In genomic region chr3:119806123-119806522, GRCm38 (mm10) we compare ENCODE assay signal across 27 mouse cellular contexts. TPM values are rescaled to one million over a fixed set of nuclear protein-coding genes. Genes with fewer than 3 reads are reported as not detected.
DNase-seq lines count a peak whose midpoint lies in the region; ATAC-seq and TF ChIP-seq lines count a peak whose summit lies in the region.
"Had no signal": no experiment of that assay in that cellular context is flagged by ENCODE, and none has a peak within 500 bp of the region (broad histone marks: within the 10 kb centered on the region; RNA-seq: fewer than 3 reads in every experiment).

No protein-coding gene starts in this region.

- TF ChIP-seq RAD21 in MEL (IDR thresholded peaks at IDR 0.05; ENCODE audit: low read depth, low read length): no peak

- no peak overlapping the region for H3K27ac ChIP-seq in MEL (ENCODE audit: control insufficient read depth, low read depth, low read length)
- H3K27ac ChIP-seq in midbrain, embryonic 13.5 days: no peak overlapping the region
- H3K27ac ChIP-seq in kidney, embryonic 15.5 days: no peak overlapping the region
- H3K27ac ChIP-seq: forebrain, embryonic 10.5 days; forebrain, embryonic 13.5 days; heart, embryonic 15.5 days; hindbrain, embryonic 12.5 days; hindbrain, embryonic 15.5 days had no signal

- no peaks in the 10 kb centered on the region for H3K9me3 ChIP-seq in MEL (replicated peaks; ENCODE audit: insufficient read depth, low read length)
- no peaks in the 10 kb centered on the region for H3K9me3 ChIP-seq in midbrain, embryonic 13.5 days
- no peaks in the 10 kb centered on the region for H3K9me3 ChIP-seq in kidney, embryonic 15.5 days (replicated peaks)
- H3K9me3 ChIP-seq: forebrain, embryonic 10.5 days; forebrain, embryonic 13.5 days; heart, embryonic 12.5 days; heart, embryonic 15.5 days; hindbrain, embryonic 12.5 days; hindbrain, embryonic 15.5 days had no signal

- no peak overlapping the region for H3K9ac ChIP-seq in MEL (ENCODE audit: control insufficient read depth, low read depth, low read length, poor library complexity, severe bottlenecking)
- H3K9ac ChIP-seq in midbrain, embryonic 13.5 days (replicated peaks): no peak overlapping the region
- no peak overlapping the region for H3K9ac ChIP-seq in kidney, embryonic 15.5 days
- H3K9ac ChIP-seq: forebrain, embryonic 13.5 days; heart, embryonic 12.5 days; heart, embryonic 15.5 days; hindbrain, embryonic 12.5 days; hindbrain, embryonic 15.5 days had no signal

- H3K27me3 ChIP-seq in MEL (ENCODE audit: control insufficient read depth in 1 of 2, insufficient read depth in 2 of 2, low read length in 2 of 2): no peaks in the 10 kb centered on the region
- no peaks in the 10 kb centered on the region for H3K27me3 ChIP-seq in midbrain, embryonic 13.5 days
- H3K27me3 ChIP-seq in kidney, embryonic 15.5 days: no peaks in the 10 kb centered on the region
- H3K27me3 ChIP-seq: forebrain, embryonic 13.5 days; heart, embryonic 12.5 days; heart, embryonic 15.5 days; hindbrain, embryonic 12.5 days; hindbrain, embryonic 15.5 days had no signal

- peak; percentile 12 for DNase-seq in 416B (ENCODE audit: low read depth)
- DNase-seq in MEL (ENCODE audit: low read depth, low spot score): peak; percentile 55
- no peak for DNase-seq in layer of hippocampus, adult 18-20 months (ENCODE audit: low spot score in 2 of 2)
- DNase-seq in layer of hippocampus, postnatal 25 days (ENCODE audit: extremely low spot score in 1 of 2, low spot score in 1 of 2): no peak
- DNase-seq: adrenal gland, adult 2 months; adrenal gland, postnatal 14 days; cerebellum, adult 11 months; cerebellum, adult 2 months; cerebellum, adult 9-11 months; cerebellum, postnatal 25 days; gastrocnemius, postnatal 10 days; gastrocnemius, postnatal 36 days; heart, adult 11 months; heart, postnatal 10 days; heart, postnatal 4 days had no signal

- no peak overlapping the region for H3K4me2 ChIP-seq in midbrain, embryonic 13.5 days (replicated peaks)
- no peak overlapping the region for H3K4me2 ChIP-seq in kidney, embryonic 15.5 days
- H3K4me2 ChIP-seq: forebrain, embryonic 13.5 days; heart, embryonic 12.5 days; heart, embryonic 15.5 days; hindbrain, embryonic 12.5 days; hindbrain, embryonic 15.5 days had no signal

- no peaks in the 10 kb centered on the region for H3K36me3 ChIP-seq in MEL (ENCODE audit: control insufficient read depth in 1 of 2, insufficient read depth in 2 of 2, low read length in 2 of 2)
- H3K36me3 ChIP-seq in midbrain, embryonic 13.5 days: no peaks in the 10 kb centered on the region
- no peaks in the 10 kb centered on the region for H3K36me3 ChIP-seq in kidney, embryonic 15.5 days
- H3K36me3 ChIP-seq: forebrain, embryonic 10.5 days; heart, embryonic 12.5 days; heart, embryonic 15.5 days; hindbrain, embryonic 12.5 days; hindbrain, embryonic 15.5 days had no signal

- 75% methylated on average over 7 of the region's 7 CpGs for WGBS in midbrain, embryonic 13.5 days
- 71% methylated on average over 7 of the region's 7 CpGs for WGBS in kidney, embryonic 15.5 days

- no peaks in the 10 kb centered on the region for H3K4me1 ChIP-seq in MEL (ENCODE audit: control insufficient read depth in 1 of 2, insufficient read depth in 2 of 2, low read length in 2 of 2)
- H3K4me1 ChIP-seq in midbrain, embryonic 13.5 days (replicated peaks): no peaks in the 10 kb centered on the region
- H3K4me1 ChIP-seq in kidney, embryonic 15.5 days: no peaks in the 10 kb centered on the region
- H3K4me1 ChIP-seq: forebrain, embryonic 13.5 days; heart, embryonic 12.5 days; heart, embryonic 15.5 days; hindbrain, embryonic 12.5 days; hindbrain, embryonic 15.5 days had no signal

- TF ChIP-seq EP300 in MEL (IDR thresholded peaks at IDR 0.05; ENCODE audit: low read depth in 1 of 2, low read length in 2 of 2): no peak

- H3K79me2 ChIP-seq in MEL (ENCODE audit: control insufficient read depth, insufficient read depth, low read length, poor library complexity): no peaks in the 10 kb centered on the region

- ATAC-seq in granulocyte monocyte progenitor cell, adult 5-6 weeks (replicated peaks; ENCODE audit: poor library complexity, severe bottlenecking): peak; percentile 92
- ATAC-seq in megakaryocyte progenitor cell, adult 5-6 weeks (replicated peaks; ENCODE audit: poor library complexity): peak; percentile 92
- ATAC-seq in midbrain, embryonic 13.5 days: no peak
- ATAC-seq in kidney, embryonic 15.5 days (replicated peaks; ENCODE audit: low FRiP score): no peak
- ATAC-seq: CD4-positive, CD25-positive, alpha-beta regulatory T cell, adult 4 months; forebrain, embryonic 13.5 days; forebrain, embryonic 16.5 days had no signal

- TF ChIP-seq CTCF in MEL (IDR thresholded peaks at IDR 0.05 in 2 of 3, conservative IDR thresholded peaks at IDR 0.05 in 1 of 3; ENCODE audit: control insufficient read depth in 1 of 3, insufficient read depth in 1 of 3, low read depth in 2 of 3, low read length in 3 of 3, poor library complexity in 1 of 3, severe bottlenecking in 1 of 3): no peak

- no peak for TF ChIP-seq POLR2A in MEL (IDR thresholded peaks at IDR 0.05; ENCODE audit: control insufficient read depth in 1 of 2, insufficient read depth in 1 of 2, low read depth in 1 of 2, low read length in 2 of 2, poor library complexity in 1 of 2)

- no peak overlapping the region for H3K4me3 ChIP-seq in MEL (ENCODE audit: control insufficient read depth in 1 of 2, insufficient read depth in 1 of 2, low read depth in 2 of 2, low read length in 2 of 2)
- no peak overlapping the region for H3K4me3 ChIP-seq in midbrain, embryonic 13.5 days (replicated peaks)
- H3K4me3 ChIP-seq in kidney, embryonic 15.5 days (replicated peaks): no peak overlapping the region
- H3K4me3 ChIP-seq: forebrain, embryonic 10.5 days; forebrain, embryonic 13.5 days; heart, embryonic 12.5 days; heart, embryonic 15.5 days; hindbrain, embryonic 12.5 days; hindbrain, embryonic 15.5 days had no signal

TF ChIP-seq in MEL, 35 proteins besides CTCF, POLR2A, EP300 and RAD21:
- TF ChIP-seq SMC3 (IDR thresholded peaks at IDR 0.05; ENCODE audit: low read depth, low read length) (no peak), MXI1 (IDR thresholded peaks at IDR 0.05; ENCODE audit: low read depth, low read length) (no peak), JUND (IDR thresholded peaks at IDR 0.05; ENCODE audit: low read depth, low read length) (no peak), CHD1 (IDR thresholded peaks at IDR 0.05; ENCODE audit: low read depth, low read length) (no peak), POLR2AphosphoS2 (IDR thresholded peaks at IDR 0.05; ENCODE audit: low read length) (no peak), POLR2AphosphoS5 (IDR thresholded peaks at IDR 0.05; ENCODE audit: borderline replicate concordance, low read depth, low read length) (no peak), E2F4 (IDR thresholded peaks at IDR 0.05; ENCODE audit: borderline replicate concordance, low read depth, low read length) (no peak), ZC3H11A (IDR thresholded peaks at IDR 0.05; ENCODE audit: low read depth, low read length) (no peak), MYC (IDR thresholded peaks at IDR 0.05; ENCODE audit: low read depth, low read length) (no peak), TCF12 (IDR thresholded peaks at IDR 0.05; ENCODE audit: low read depth, low read length) (no peak), GATA1 (IDR thresholded peaks at IDR 0.05; ENCODE audit: low read depth, low read length) (no peak), GABPA (IDR thresholded peaks at IDR 0.05; ENCODE audit: low read depth, low read length) (no peak), ELF1 (IDR thresholded peaks at IDR 0.05; ENCODE audit: low read depth, low read length) (no peak), MYB (IDR thresholded peaks at IDR 0.05; ENCODE audit: low read depth, low read length) (no peak), MAX (IDR thresholded peaks at IDR 0.05; ENCODE audit: low read length) (no peak)

RNA-seq across cellular contexts. Expression of gene Ptbp2, which starts 21.9 kb away (rescaled TPM):
- total RNA-seq in MEL (2012; rRNA removed): 20.6 and 21.0 TPM in 2 replicates
- polyA plus RNA-seq in MEL (2012; ENCODE audit: insufficient read depth in 1 of 2, insufficient read length in 2 of 2, low read depth in 1 of 2, low replicate concordance in 2 of 2, missing spikeins in 1 of 2): 10 to 100 TPM in 1 of 2 experiments, not detected in 1; 21.4 TPM
- 75.0 and 82.1 TPM in 2 replicates for total RNA-seq in granulocyte monocyte progenitor cell, adult 5-6 weeks (2014; fragmentation: Nextera tagmentation)
- 37.2 and 63.4 TPM in 2 replicates for total RNA-seq in granulocyte monocyte progenitor cell, adult 5-6 weeks (2017)
- total RNA-seq in megakaryocyte progenitor cell, adult 5-6 weeks (2015): 53.7 and 92.0 TPM in 2 replicates
- 44.4 and 55.0 TPM in 2 replicates for total RNA-seq in megakaryocyte progenitor cell, adult 5-6 weeks (2017)
- 100 to 1,000 TPM; 116 to 125 TPM for total RNA-seq in layer of hippocampus, adult 18-20 months (2021)
- 324 and 347 TPM in 2 replicates for polyA plus RNA-seq in midbrain, embryonic 13.5 days (2015; fragmentation: Nextera tagmentation; extraction: Ambion mirVana)
- 100 to 1,000 TPM; 123 to 145 TPM for total RNA-seq in layer of hippocampus, postnatal 25 days (2021)
- polyA plus RNA-seq in kidney, embryonic 15.5 days (2015; fragmentation: Nextera tagmentation; extraction: Ambion mirVana): 62.2 and 70.4 TPM in 2 replicates

Comparison
In these comparisons a context has a peak if more than half of its experiments do, and no peak if none do; other contexts are left out.
1. DNase-seq: peak in 416B (single experiment) and MEL (single experiment); none in layer of hippocampus, adult 18-20 months (0 of 2) and layer of hippocampus, postnatal 25 days (0 of 2).
2. ATAC-seq: peak in granulocyte monocyte progenitor cell, adult 5-6 weeks (single experiment) and megakaryocyte progenitor cell, adult 5-6 weeks (single experiment); none in midbrain, embryonic 13.5 days (single experiment) and kidney, embryonic 15.5 days (single experiment).